Mouse (Mus musculus) heart, embryonic 15.5 days (tissue): ENCODE results near the gene Tbc1d5. TPM values are rescaled to one million over a fixed set of nuclear protein-coding genes. Genes with fewer than 3 reads are reported as not detected.
A peak's percentile ranks its signal among the peaks of the same experiment; 100 is the strongest.
"Not testable (repeated sequence)": the region's sequence is repeated elsewhere in the genome, so short reads cannot be mapped to it uniquely, and the experiment has no call there.

Experiments
- ATAC-seq: fragments of 200-750 bp; cut with Nextera tagmentation; replicated peaks from 2 replicates; pipeline ENCODE4 v1.8.0; 2017; ENCODE audit warnings: low read depth, moderate TSS enrichment; ENCODE audit not compliant: insufficient number of reproducible peaks, insufficient read depth, low FRiP score
- H3K27ac ChIP-seq: fragments of 300-500 bp; sonication (generic); 2 replicates; pipeline ENCODE4 v1.5.1; 2015; ENCODE audit warnings: mild to moderate bottlenecking, inconsistent platforms
- H3K27me3 ChIP-seq: fragments of 300-500 bp; sonication (generic); 2 replicates; pipeline ENCODE4 v1.6.1; 2015; ENCODE audit warnings: inconsistent platforms
- H3K36me3 ChIP-seq: fragments of 300-500 bp; sonication (generic); 2 replicates; pipeline ENCODE4 v1.6.1; 2015; ENCODE audit warnings: mild to moderate bottlenecking, inconsistent platforms
- H3K4me1 ChIP-seq: fragments of 300-500 bp; sonication (generic); replicated peaks from 2 replicates; pipeline ENCODE4 v1.6.1; 2015; ENCODE audit warnings: inconsistent platforms
- H3K4me2 ChIP-seq: fragments of 300-500 bp; sonication (generic); 2 replicates; pipeline ENCODE4 v1.6.1; 2015; ENCODE audit warnings: inconsistent platforms, mild to moderate bottlenecking, moderate library complexity
- H3K4me3 ChIP-seq: fragments of 300-500 bp; sonication (generic); 2 replicates; pipeline ENCODE4 v1.5.1; 2015; ENCODE audit warnings: mild to moderate bottlenecking, inconsistent platforms
- H3K9ac ChIP-seq: fragments of 300-500 bp; sonication (generic); 2 replicates; pipeline ENCODE4 v1.6.1; 2015; ENCODE audit warnings: mild to moderate bottlenecking, inconsistent platforms
- H3K9me3 ChIP-seq: fragments of 300-500 bp; sonication (generic); replicated peaks from 2 replicates; pipeline ENCODE4 v1.6.1; 2016; ENCODE audit warnings: inconsistent platforms
- WGBS: fragments of 180-500 bp; shearing (Covaris S2); methylation state at CpG from one replicate; pipeline ENCODE4 v1.1.7; 2015; ENCODE audit warnings: mixed read lengths; 5-methylcytosine and 5-hydroxymethylcytosine counted together
- polyA plus RNA-seq: library from polyadenylated mRNA; unstranded; fragments of >200 nt; fragmentation: Nextera tagmentation; extraction: Ambion mirVana; gene quantifications from 2 replicates; pipeline ENCODE4 v1.2.1, GENCODE M21; 2015

Gene Tbc1d5
- polyA plus RNA-seq, 1 experiment from 2014 or later = 7.8 TPM

- Histone ChIP-seq H3K4me2 (no peak overlapping the region), H3K27me3 (no peaks in the 10 kb centered on the region), H3K27ac (peak overlapping the region; percentile 49), H3K4me3 (no peak overlapping the region), H3K4me1 (0 out of 2 replicates have a peak, but pooled peaks cover 4% of the 10 kb centered on the region), H3K9ac (no peak overlapping the region), H3K9me3 (no peaks in the 10 kb centered on the region), H3K36me3 (no peaks in the 10 kb centered on the region)
- 88% methylated on average over 2 of the region's 2 CpGs for WGBS
- no peak for ATAC-seq
Observed at GRCm38 (mm10) chr17:50724376-50724775, 454.8 kb downstream of the Tbc1d5 start.

DNA sequence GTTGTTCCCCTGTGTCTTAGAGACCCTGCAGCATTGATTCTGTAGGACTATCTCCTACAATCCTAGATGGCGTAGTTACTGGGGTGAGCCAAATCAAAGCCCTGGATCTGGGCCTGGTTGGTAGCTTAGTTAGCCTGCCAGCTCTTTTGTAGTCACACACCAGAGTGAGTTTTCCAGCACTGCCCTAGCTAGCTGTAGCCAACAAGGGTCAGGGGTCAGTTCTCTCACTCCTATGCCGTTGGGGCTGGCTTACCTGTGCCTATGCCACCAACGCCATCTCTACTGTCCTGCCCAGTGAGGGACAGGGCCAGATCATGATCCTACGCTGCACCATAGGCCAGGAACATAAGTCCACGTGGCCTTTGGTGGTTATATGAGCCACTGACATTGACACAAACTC, 461.6 kb downstream of the Tbc1d5 start:
- no peak overlapping the region for H3K4me2 ChIP-seq
- ATAC-seq = no peak
- no peaks in the 10 kb centered on the region for H3K9me3 ChIP-seq
- no peak overlapping the region for H3K4me3 ChIP-seq
- no peaks in the 10 kb centered on the region for H3K4me1 ChIP-seq
- no peaks in the 10 kb centered on the region for H3K36me3 ChIP-seq
- H3K27ac ChIP-seq = no peak overlapping the region
- 85% methylated on average over 5 of the region's 5 CpGs for WGBS
- no peak overlapping the region for H3K9ac ChIP-seq
- no peaks in the 10 kb centered on the region for H3K27me3 ChIP-seq

DNA sequence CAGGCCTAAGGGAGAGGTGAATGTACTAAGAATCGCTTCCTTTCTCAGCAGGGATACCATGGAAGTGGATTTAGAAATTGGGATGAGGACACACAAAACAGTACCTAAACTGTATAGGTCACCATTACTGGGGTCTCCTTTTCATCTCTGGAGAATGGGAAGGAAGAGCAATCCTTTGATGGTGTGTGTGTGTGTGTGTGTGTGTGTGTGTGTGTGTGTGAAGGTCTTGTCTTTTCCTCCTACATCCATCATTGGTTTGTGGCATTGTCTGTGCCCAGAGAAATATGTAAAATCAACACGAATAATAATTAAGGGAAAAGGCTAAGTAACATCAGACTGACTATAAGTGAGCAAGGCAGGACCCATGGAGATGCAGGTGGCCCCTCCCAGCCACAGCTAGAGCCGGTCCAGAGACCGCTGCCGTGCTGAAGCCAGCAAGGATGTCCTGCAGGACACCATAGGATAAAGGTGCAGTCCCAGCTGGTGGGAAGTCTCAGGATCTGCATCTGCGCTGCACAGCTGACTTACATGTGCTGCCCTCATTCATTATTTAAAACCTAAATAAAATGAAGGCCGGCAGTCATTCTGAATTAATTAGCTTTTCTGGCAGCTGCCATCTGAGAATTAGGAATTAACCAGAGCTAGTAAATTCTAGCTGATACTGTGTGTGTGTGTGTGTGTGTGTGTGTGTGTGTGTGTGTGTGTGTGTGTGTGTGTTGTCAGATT, 468.5 kb downstream of the Tbc1d5 start:
- Histone ChIP-seq H3K27me3 (no peaks in the 10 kb centered on the region), H3K9ac (no peak overlapping the region), H3K36me3 (no peaks in the 10 kb centered on the region), H3K27ac (no peak overlapping the region), H3K4me2 (no peak overlapping the region), H3K4me1 (no peaks in the 10 kb centered on the region), H3K9me3 (no peaks in the 10 kb centered on the region), H3K4me3 (no peak overlapping the region)
- WGBS = 81% methylated on average over 7 of the region's 7 CpGs
- ATAC-seq = no peak

- H3K36me3 ChIP-seq, H3K4me1 ChIP-seq, H3K9ac ChIP-seq, H3K27me3 ChIP-seq, H3K27ac ChIP-seq, H3K9me3 ChIP-seq, ATAC-seq: not testable (repeated sequence)
- 1% methylated on average over 39 of the region's 39 CpGs for WGBS
- Histone ChIP-seq H3K4me3 (peak overlapping the region; percentile 25), H3K4me2 (peak overlapping the region; percentile 58)
Observed at GRCm38 (mm10) chr17:50698410-50698809, 480.7 kb downstream of the Tbc1d5 start.

DNA sequence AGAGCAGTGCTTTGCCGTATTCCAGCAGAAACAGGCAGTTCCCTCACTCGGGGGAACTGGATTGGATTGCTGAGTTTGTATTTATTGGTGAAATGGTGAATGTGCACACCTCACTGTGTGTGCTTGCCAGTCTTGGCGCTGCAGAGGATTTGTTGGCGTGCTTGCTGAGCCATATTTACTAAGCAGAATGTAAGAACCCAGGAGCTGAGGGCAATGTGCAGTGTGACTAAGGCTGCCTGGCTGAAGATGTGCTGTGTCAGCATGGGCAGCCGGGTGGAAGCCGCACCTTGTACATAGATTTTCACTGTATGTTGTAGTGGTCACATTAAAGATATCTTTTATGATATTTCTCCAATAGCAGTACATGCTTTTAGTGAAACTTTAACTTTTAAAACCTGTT, 491.0 kb downstream of the Tbc1d5 start:
- H3K9ac ChIP-seq = no peak overlapping the region
- H3K4me1 ChIP-seq = peaks cover 13% of the 10 kb centered on the region
- WGBS = 91% methylated on average over 6 of the region's 6 CpGs
- H3K27me3 ChIP-seq = no peaks in the 10 kb centered on the region
- no peak overlapping the region for H3K4me2 ChIP-seq
- no peak overlapping the region for H3K27ac ChIP-seq
- no peak for ATAC-seq
- no peak overlapping the region for H3K4me3 ChIP-seq
- peaks cover 5% of the 10 kb centered on the region; the same call in 1 of the 2 replicates for H3K36me3 ChIP-seq
- H3K9me3 ChIP-seq = no peaks in the 10 kb centered on the region

DNA sequence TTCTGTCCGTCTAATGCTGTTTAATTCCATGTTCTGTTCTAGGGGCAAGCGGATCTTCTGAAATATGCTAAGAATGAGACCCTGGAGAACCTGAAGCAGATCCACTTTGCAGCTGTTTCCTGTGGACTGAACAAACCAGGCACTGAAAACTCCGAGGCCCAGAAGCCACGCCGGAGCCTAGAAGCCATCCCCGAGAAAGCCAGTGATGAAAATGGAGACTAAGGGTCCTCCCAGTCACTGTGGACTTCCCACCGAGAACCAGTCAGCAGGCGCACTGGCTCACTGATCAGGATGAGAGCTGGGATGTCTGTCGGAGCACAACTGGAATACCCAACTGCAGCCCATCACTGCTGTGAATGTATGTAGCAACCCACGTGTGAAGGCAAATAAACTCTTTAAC, 491.5 kb downstream of the Tbc1d5 start:
- Histone ChIP-seq H3K27me3 (no peaks in the 10 kb centered on the region), H3K9ac (no peak overlapping the region), H3K9me3 (no peaks in the 10 kb centered on the region), H3K4me3 (no peak overlapping the region), H3K36me3 (peaks cover 5% of the 10 kb centered on the region; the same call in 1 of the 2 replicates), H3K4me1 (peaks cover 16% of the 10 kb centered on the region), H3K27ac (no peak overlapping the region), H3K4me2 (no peak overlapping the region)
- 82% methylated on average over 10 of the region's 10 CpGs for WGBS
- no peak for ATAC-seq

GRCm38 (mm10) chr17:50684960-50685645, 494.0 kb downstream of the Tbc1d5 start:
- Histone ChIP-seq H3K4me3 (no peak overlapping the region), H3K36me3 (peaks cover 5% of the 10 kb centered on the region; the same call in 1 of the 2 replicates), H3K4me1 (peaks cover 23% of the 10 kb centered on the region), H3K4me2 (no peak overlapping the region), H3K9ac (no peak overlapping the region), H3K27ac (no peak overlapping the region), H3K27me3 (no peaks in the 10 kb centered on the region), H3K9me3 (no peaks in the 10 kb centered on the region)
- 58% methylated on average over 7 of the region's 7 CpGs for WGBS
- no peak for ATAC-seq
